Mouse (Mus musculus) ES-E14 (cell line): ENCODE results near the gene Ltbp3. TPM values are rescaled to one million over a fixed set of nuclear protein-coding genes. Genes with fewer than 3 reads are reported as not detected.

ENCODE experiments used
- DNase-seq: peaks from one replicate; pipeline ENCODE4 v3.0.0-alpha.2; 2013; ENCODE audit warnings: low read depth, low spot score
- H3K27ac ChIP-seq: 2 replicates; pipeline ENCODE4 v1.5.1; 2012; ENCODE audit warnings: low read depth, mild to moderate bottlenecking, low read length, moderate library complexity, mixed read lengths; ENCODE audit not compliant: poor library complexity, insufficient read depth, severe bottlenecking
- H3K36me3 ChIP-seq: 2 replicates; pipeline ENCODE4 v1.6.1; 2012; ENCODE audit warnings: mild to moderate bottlenecking, low read length, moderate library complexity, mixed read lengths; ENCODE audit not compliant: control insufficient read depth, poor library complexity, insufficient read depth, severe bottlenecking
- H3K4me1 ChIP-seq, 2 experiments: fragments of 150-350 bp in 1 of 2; sonication (generic) in 1 of 2; 2 replicates each; pipeline ENCODE4 v1.6.1; 2012; ENCODE audit warnings: low read length in 2 of 2, mild to moderate bottlenecking in 1 of 2, mixed read lengths in 1 of 2; ENCODE audit not compliant: control insufficient read depth in 2 of 2, insufficient read depth in 2 of 2, poor library complexity in 1 of 2
- H3K4me3 ChIP-seq, 2 experiments: fragments of 150-350 bp in 1 of 2; sonication (generic) in 1 of 2; 2 replicates each; pipeline ENCODE4 v1.5.1; 2012; ENCODE audit warnings: low read length in 2 of 2, low read depth in 1 of 2, mild to moderate bottlenecking in 1 of 2, mixed read lengths in 1 of 2; ENCODE audit not compliant: insufficient read depth in 1 of 2, poor library complexity in 1 of 2, severe bottlenecking in 1 of 2
- H3K9ac ChIP-seq: 2 replicates; pipeline ENCODE4 v1.6.1; 2012; ENCODE audit warnings: low read depth, mild to moderate bottlenecking, low read length, mixed read lengths; ENCODE audit not compliant: poor library complexity, insufficient read depth, severe bottlenecking
- H3K9me3 ChIP-seq: fragments of 150-350 bp; sonication (generic); 2 replicates; pipeline ENCODE4 v1.6.1; 2012; ENCODE audit warnings: low read depth, mild to moderate bottlenecking, low read length; ENCODE audit not compliant: control insufficient read depth, insufficient read depth
- CHD2 ChIP-seq: IDR thresholded peaks from 2 replicates; pipeline ENCODE4 v1.6.1; 2014; ENCODE audit warnings: mild to moderate bottlenecking, low read depth, low read length, inconsistent platforms
- HCFC1 ChIP-seq: IDR thresholded peaks from 2 replicates; pipeline ENCODE4 v1.6.1; 2012; ENCODE audit warnings: low read length, inconsistent platforms, borderline replicate concordance; ENCODE audit not compliant: insufficient read depth
- MAFK ChIP-seq: IDR thresholded peaks from 2 replicates; pipeline ENCODE4 v1.6.1; 2014; ENCODE audit warnings: mild to moderate bottlenecking, low read depth, low read length, inconsistent platforms; ENCODE audit not compliant: insufficient read depth
- ZC3H11A ChIP-seq: IDR thresholded peaks from 2 replicates; pipeline ENCODE4 v1.6.1; 2012; ENCODE audit warnings: low read depth, mild to moderate bottlenecking, inconsistent platforms, low read length, borderline replicate concordance
- ZNF384 ChIP-seq: IDR thresholded peaks from 2 replicates; pipeline ENCODE4 v1.6.1; 2012; ENCODE audit warnings: low read depth, low read length, inconsistent platforms
- in situ Hi-C, 2 experiments: fragments of 600-800 bp; cut with MboI; formaldehyde crosslinking; loops; one replicate each; pipeline ENCODE4 v1.15.1; 2025; ENCODE audit warnings: low sequenced_read_pairs in 2 of 2, inconsistent platforms in 1 of 2; ENCODE audit not compliant: unreplicated experiment in 2 of 2
- total RNA-seq: library from RNA; depleted of rRNA; stranded (reverse); fragments of 300-350 nt; gene quantifications from 2 replicates; pipeline ENCODE4 v1.2.3, GENCODE M21; 2012

Gene Ltbp3
- total RNA-seq, 1 experiment = 7.0 TPM

- Histone ChIP-seq H3K36me3 (no peaks in the 10 kb centered on the region), H3K9me3 (no peaks in the 10 kb centered on the region)
- TF ChIP-seq ZC3H11A (no peak), MAFK (no peak), HCFC1 (no peak), CHD2 (no peak), ZNF384 (no peak)
These were observed 30.6 kb upstream of the Ltbp3 start for GRCm38 (mm10) chr19:5710068-5710467.

GRCm38 (mm10) chr19:5710581-5710980 lies 30.1 kb upstream of the Ltbp3 start:
- DNase-seq = no peak
- TF ChIP-seq HCFC1 (no peak), ZC3H11A (no peak), ZNF384 (no peak), CHD2 (no peak), MAFK (no peak)
- Histone ChIP-seq H3K4me3 (no peak overlapping the region), H3K9ac (no peak overlapping the region), H3K27ac (no peak overlapping the region), H3K4me1 (peaks cover 0 to 7% of the 10 kb centered on the region in 2 experiments; a peak in 1 of 4 replicates), H3K9me3 (no peaks in the 10 kb centered on the region), H3K36me3 (no peaks in the 10 kb centered on the region)
- in situ Hi-C loops = no loop called here

More at GRCm38 (mm10) chr19:5710068-5710467, 30.6 kb upstream of the Ltbp3 start:
- DNase-seq = no peak
- Histone ChIP-seq H3K4me3 (no peak overlapping the region), H3K4me1 (peaks cover 0 to 10% of the 10 kb centered on the region in 2 experiments; a peak in 1 of 4 replicates), H3K27ac (no peak overlapping the region), H3K9ac (no peak overlapping the region)
- in situ Hi-C loops = no loop called here

GRCm38 (mm10) chr19:5711218-5711617 lies 29.5 kb upstream of the Ltbp3 start:
- TF ChIP-seq CHD2 (no peak), ZC3H11A (no peak), HCFC1 (no peak), ZNF384 (no peak), MAFK (no peak)
- DNase-seq = no peak
- in situ Hi-C loops = no loop called here
- Histone ChIP-seq H3K9ac (no peak overlapping the region), H3K27ac (no peak overlapping the region), H3K9me3 (no peaks in the 10 kb centered on the region), H3K4me3 (no peak overlapping the region), H3K4me1 (peaks cover 0 to 3% of the 10 kb centered on the region in 2 experiments; a peak in 1 of 4 replicates), H3K36me3 (no peaks in the 10 kb centered on the region)

- H3K4me3 ChIP-seq = no peak overlapping the region
- DNase-seq = no peak
- H3K4me1 ChIP-seq = peaks cover under 1 to 3% of the 10 kb centered on the region in 2 experiments; a peak in 2 of 4 replicates
- TF ChIP-seq CHD2 (no peak), ZNF384 (no peak), HCFC1 (no peak), MAFK (no peak), ZC3H11A (no peak)
- no peak overlapping the region for H3K9ac ChIP-seq
- in situ Hi-C loops = no loop called here
- no peaks in the 10 kb centered on the region for H3K9me3 ChIP-seq
- no peak overlapping the region for H3K27ac ChIP-seq
- no peaks in the 10 kb centered on the region for H3K36me3 ChIP-seq
These were observed 28.7 kb upstream of the Ltbp3 start for GRCm38 (mm10) chr19:5711907-5712460.
